Mouse (Mus musculus) gonadal fat pad, adult 2 months (tissue): Measurements from ENCODE around the gene Cdh13. TPM values are rescaled to one million over a fixed set of nuclear protein-coding genes. Genes with fewer than 3 reads are reported as not detected.

Source experiments
- DNase-seq: peaks from one replicate; pipeline ENCODE4 v3.0.0-alpha.2; 2012; ENCODE audit warnings: low read depth
- polyA plus RNA-seq: library from polyadenylated mRNA; depleted of rRNA; stranded (reverse); fragments of >200 nt; gene quantifications from 2 replicates; pipeline ENCODE4 v1.2.3, GENCODE M21; 2012

Gene Cdh13
- polyA plus RNA-seq, 1 experiment, result 26.9 TPM

- DNase-seq, result no peak
Measured at GRCm38 (mm10) chr8:118938025-118938424, 654.5 kb downstream of the Cdh13 start.

- DNase-seq, result no peak
Measured at GRCm38 (mm10) chr8:118951766-118952741, 668.5 kb downstream of the Cdh13 start.

GRCm38 (mm10) chr8:118956109-118956508 is 672.6 kb downstream of the Cdh13 start:
- DNase-seq, result no peak

- no peak for DNase-seq
Measured at GRCm38 (mm10) chr8:118961877-118962545, 678.5 kb downstream of the Cdh13 start.

GRCm38 (mm10) chr8:118965101-118965840 is 681.7 kb downstream of the Cdh13 start:
- DNase-seq, result no peak

- DNase-seq, result no peak
Measured at GRCm38 (mm10) chr8:118968896-118969295, 685.4 kb downstream of the Cdh13 start.

GRCm38 (mm10) chr8:118979800-118980199 is 696.3 kb downstream of the Cdh13 start:
- no peak for DNase-seq

- no peak for DNase-seq
Measured at GRCm38 (mm10) chr8:118983724-118984123, 700.2 kb downstream of the Cdh13 start.

- DNase-seq, result no peak
Measured at GRCm38 (mm10) chr8:118986796-118987195, 703.3 kb downstream of the Cdh13 start.

- no peak for DNase-seq
Measured at GRCm38 (mm10) chr8:118995641-118996188, 712.2 kb downstream of the Cdh13 start.

- DNase-seq, result no peak
Measured at GRCm38 (mm10) chr8:119000595-119000994, 717.1 kb downstream of the Cdh13 start.

- no peak for DNase-seq
Measured at GRCm38 (mm10) chr8:119004821-119005220, 721.3 kb downstream of the Cdh13 start.

GRCm38 (mm10) chr8:119018675-119019074 is 735.1 kb downstream of the Cdh13 start:
- DNase-seq, result no peak

GRCm38 (mm10) chr8:119020781-119021180 is 737.2 kb downstream of the Cdh13 start:
- no peak for DNase-seq

GRCm38 (mm10) chr8:119021478-119021877 is 737.9 kb downstream of the Cdh13 start:
- no peak for DNase-seq

GRCm38 (mm10) chr8:119022301-119022870 is 738.9 kb downstream of the Cdh13 start:
- DNase-seq, result no peak

GRCm38 (mm10) chr8:119033398-119033797 is 749.9 kb downstream of the Cdh13 start:
- no peak for DNase-seq

GRCm38 (mm10) chr8:119034037-119034436 is 750.5 kb downstream of the Cdh13 start:
- no peak for DNase-seq

GRCm38 (mm10) chr8:119035126-119035525 is 751.6 kb downstream of the Cdh13 start:
- DNase-seq, result no peak

- DNase-seq, result no peak
Measured at GRCm38 (mm10) chr8:119037571-119037970, 754.0 kb downstream of the Cdh13 start.

GRCm38 (mm10) chr8:119039358-119039757 is 755.8 kb downstream of the Cdh13 start:
- no peak for DNase-seq
